Mouse (Mus musculus) ES-Bruce4 (cell line): ENCODE data around the gene Cep170b. TPM values are rescaled to one million over a fixed set of nuclear protein-coding genes. Genes with fewer than 3 reads are reported as not detected.

ENCODE experiments used
- H3K27ac ChIP-seq: 2 replicates; pipeline ENCODE4 v1.5.1; 2012; ENCODE audit warnings: low read length, inconsistent platforms; ENCODE audit not compliant: insufficient read depth
- H3K27me3 ChIP-seq: 2 replicates; pipeline ENCODE4 v1.6.1; 2012; ENCODE audit warnings: mild to moderate bottlenecking, low read length, inconsistent platforms; ENCODE audit not compliant: control insufficient read depth, poor library complexity, insufficient read depth, severe bottlenecking
- H3K36me3 ChIP-seq: 2 replicates; pipeline ENCODE4 v1.6.1; 2012; ENCODE audit warnings: inconsistent platforms, mild to moderate bottlenecking, low read length, moderate library complexity; ENCODE audit not compliant: control insufficient read depth, poor library complexity, insufficient read depth, severe bottlenecking
- H3K4me1 ChIP-seq: one replicate; pipeline ENCODE4 v1.8.1; 2011; ENCODE audit warnings: low read length; ENCODE audit not compliant: control insufficient read depth, insufficient read depth
- H3K4me3 ChIP-seq: 2 replicates; pipeline ENCODE4 v1.5.1; 2011; ENCODE audit warnings: low read depth, mild to moderate bottlenecking, low read length
- H3K9ac ChIP-seq: 2 replicates; pipeline ENCODE4 v1.6.1; 2012; ENCODE audit warnings: low read depth, mild to moderate bottlenecking, inconsistent platforms; ENCODE audit not compliant: poor library complexity, severe bottlenecking
- H3K9me3 ChIP-seq: replicated peaks from 2 replicates; pipeline ENCODE4 v1.6.1; 2012; ENCODE audit warnings: mild to moderate bottlenecking, low read length, inconsistent platforms; ENCODE audit not compliant: control insufficient read depth, poor library complexity, insufficient read depth, severe bottlenecking
- CTCF ChIP-seq: IDR thresholded peaks from one replicate; pipeline ENCODE4 v1.8.1; 2011; ENCODE audit warnings: low read depth, low read length
- EP300 ChIP-seq: IDR thresholded peaks from 2 replicates; pipeline ENCODE4 v1.6.1; 2011; ENCODE audit warnings: low read depth, low read length; ENCODE audit not compliant: insufficient read depth
- POLR2A ChIP-seq: IDR thresholded peaks from one replicate; pipeline ENCODE4 v1.8.1; 2011; ENCODE audit warnings: low read length; ENCODE audit not compliant: insufficient read depth
- polyA plus RNA-seq: library from polyadenylated mRNA; stranded (reverse); fragments of >200 nt; gene quantifications from 2 replicates; pipeline ENCODE4 v1.2.4, GENCODE M21; 2011; ENCODE audit warnings: low read depth; ENCODE audit not compliant: missing spikeins, insufficient read depth, insufficient read length

Gene Cep170b
- polyA plus RNA-seq, 1 experiment = 104 TPM

GRCm38 (mm10) chr12:112732591-112732990 is 12.3 kb downstream of the Cep170b start:
- H3K36me3 ChIP-seq = peaks cover 2% of the 10 kb centered on the region; the same call in 1 of the 2 replicates
- H3K4me3 ChIP-seq = no peak overlapping the region
- no peaks in the 10 kb centered on the region for H3K27me3 ChIP-seq
- H3K9ac ChIP-seq = no peak overlapping the region
- no peak for TF ChIP-seq EP300
- TF ChIP-seq POLR2A = no peak
- no peak for TF ChIP-seq CTCF
- H3K27ac ChIP-seq = no peak overlapping the region
- H3K9me3 ChIP-seq = no peaks in the 10 kb centered on the region
- H3K4me1 ChIP-seq = no peaks in the 10 kb centered on the region

GRCm38 (mm10) chr12:112734108-112734820 is 14.0 kb downstream of the Cep170b start:
- H3K4me3 ChIP-seq = no peak overlapping the region
- TF ChIP-seq EP300 (no peak), POLR2A (no peak), CTCF (no peak)
- no peak overlapping the region for H3K9ac ChIP-seq
- no peaks in the 10 kb centered on the region for H3K4me1 ChIP-seq
- no peaks in the 10 kb centered on the region for H3K27me3 ChIP-seq
- H3K27ac ChIP-seq = no peak overlapping the region
- H3K9me3 ChIP-seq = no peaks in the 10 kb centered on the region
- peaks cover 2% of the 10 kb centered on the region; the same call in 1 of the 2 replicates for H3K36me3 ChIP-seq

- H3K9me3 ChIP-seq = no peaks in the 10 kb centered on the region
- no peaks in the 10 kb centered on the region for H3K4me1 ChIP-seq
These were observed 14.8 kb downstream of the Cep170b start for GRCm38 (mm10) chr12:112734881-112735655.

GRCm38 (mm10) chr12:112735896-112736635 is 15.8 kb downstream of the Cep170b start:
- Histone ChIP-seq H3K9ac (no peak overlapping the region), H3K4me1 (no peaks in the 10 kb centered on the region), H3K27ac (no peak overlapping the region), H3K9me3 (no peaks in the 10 kb centered on the region), H3K4me3 (no peak overlapping the region), H3K27me3 (no peaks in the 10 kb centered on the region), H3K36me3 (peaks cover 2% of the 10 kb centered on the region; the same call in 1 of the 2 replicates)
- TF ChIP-seq CTCF = no peak
- TF ChIP-seq POLR2A = no peak
- TF ChIP-seq EP300 = no peak

More at GRCm38 (mm10) chr12:112734881-112735655, 14.8 kb downstream of the Cep170b start:
- no peak overlapping the region for H3K4me3 ChIP-seq
- H3K9ac ChIP-seq = no peak overlapping the region
- TF ChIP-seq EP300 (no peak), CTCF (no peak), POLR2A (no peak)
- no peak overlapping the region for H3K27ac ChIP-seq
- H3K27me3 ChIP-seq = no peaks in the 10 kb centered on the region
- H3K36me3 ChIP-seq = peaks cover 2% of the 10 kb centered on the region; the same call in 1 of the 2 replicates

- TF ChIP-seq EP300 = no peak
- TF ChIP-seq CTCF = no peak
- TF ChIP-seq POLR2A = no peak
- no peak overlapping the region for H3K27ac ChIP-seq
- H3K4me3 ChIP-seq = no peak overlapping the region
- no peaks in the 10 kb centered on the region for H3K4me1 ChIP-seq
- peaks cover 2% of the 10 kb centered on the region; the same call in 1 of the 2 replicates for H3K36me3 ChIP-seq
- H3K27me3 ChIP-seq = no peaks in the 10 kb centered on the region
- no peaks in the 10 kb centered on the region for H3K9me3 ChIP-seq
- H3K9ac ChIP-seq = no peak overlapping the region
These were observed 16.3 kb downstream of the Cep170b start for GRCm38 (mm10) chr12:112736636-112736925.
